ENCODE assay signal across 7 mouse cellular contexts in genomic region chr14:122912812-122913498, GRCm38 (mm10). TPM values are rescaled to one million over a fixed set of nuclear protein-coding genes. Genes with fewer than 3 reads are reported as not detected.
A peak's percentile ranks its signal among the peaks of the same experiment; 100 is the strongest.
DNase-seq lines count a peak whose midpoint lies in the region; ATAC-seq and TF ChIP-seq lines count a peak whose summit lies in the region.

No protein-coding gene starts in this region.

- DNase-seq in adrenal gland, postnatal 10 days, result peak; percentile 82
- peak; percentile 73 for DNase-seq in embryo, embryonic 9.5 days (ENCODE audit: extremely low spot score)
- peak; percentile 48 to 58 for DNase-seq in gastrocnemius, postnatal 4 days (ENCODE audit: low spot score in 2 of 2)
- DNase-seq in limb, embryonic 11.5 days (ENCODE audit: low spot score), result peak; percentile 77

- H3K4me1 ChIP-seq in intestine, embryonic 16.5 days (ENCODE audit: control insufficient read depth, insufficient read depth, low read length), result peaks cover 15% of the 10 kb centered on the region; the same call in 1 of the 2 replicates
- H3K4me1 ChIP-seq in limb, embryonic 11.5 days (ENCODE audit: control insufficient read depth, insufficient read depth, low read length), result no peaks in the 10 kb centered on the region
- H3K4me1 ChIP-seq in midbrain, embryonic 12.5 days, result peaks cover 8% of the 10 kb centered on the region
- H3K4me1 ChIP-seq in small intestine, adult 2 months (ENCODE audit: control insufficient read depth, insufficient read depth, insufficient read length, low read length), result peaks cover 16% of the 10 kb centered on the region; the same call in 1 of the 2 replicates

- no peaks in the 10 kb centered on the region for H3K9me3 ChIP-seq in intestine, embryonic 16.5 days (ENCODE audit: control insufficient read depth, low read length)
- H3K9me3 ChIP-seq in limb, embryonic 11.5 days (ENCODE audit: control insufficient read depth, low read length), result no peaks in the 10 kb centered on the region
- 0 out of 2 replicates have a peak, but pooled peaks cover 3% of the 10 kb centered on the region for H3K9me3 ChIP-seq in midbrain, embryonic 12.5 days

- TF ChIP-seq POLR2A in small intestine, adult 2 months (IDR thresholded peaks at IDR 0.05; ENCODE audit: low read depth, low read length), result peak; percentile 22; the same call in 1 of the 2 replicates

- H3K9ac ChIP-seq in intestine, embryonic 16.5 days (ENCODE audit: low read depth, low read length), result peak overlapping the region; percentile 80
- H3K9ac ChIP-seq in limb, embryonic 11.5 days (ENCODE audit: low read length), result peak overlapping the region; percentile 68
- peak overlapping the region; percentile 62 for H3K9ac ChIP-seq in midbrain, embryonic 12.5 days (replicated peaks)

- peak; percentile 84 for ATAC-seq in intestine, embryonic 16.5 days
- peak; percentile 81 for ATAC-seq in limb, embryonic 11.5 days (ENCODE audit: insufficient number of reproducible peaks, low FRiP score, low TSS enrichment, low read depth)
- ATAC-seq in midbrain, embryonic 12.5 days (ENCODE audit: low FRiP score, low read depth), result peak; percentile 79

- no peaks in the 10 kb centered on the region for H3K36me3 ChIP-seq in intestine, embryonic 16.5 days (ENCODE audit: control insufficient read depth, insufficient read depth, low read length)
- H3K36me3 ChIP-seq in limb, embryonic 11.5 days (ENCODE audit: control insufficient read depth, insufficient read depth, low read length), result no peaks in the 10 kb centered on the region
- 0 out of 2 replicates have a peak, but pooled peaks cover 3% of the 10 kb centered on the region for H3K36me3 ChIP-seq in midbrain, embryonic 12.5 days
- no peaks in the 10 kb centered on the region for H3K36me3 ChIP-seq in small intestine, adult 2 months (ENCODE audit: control insufficient read depth, insufficient read depth, low read length)

- peak overlapping the region; percentile 77 for H3K4me3 ChIP-seq in intestine, embryonic 16.5 days (ENCODE audit: low read length)
- H3K4me3 ChIP-seq in limb, embryonic 11.5 days (ENCODE audit: low read depth, low read length), result peak overlapping the region; percentile 55
- peak overlapping the region; percentile 65 for H3K4me3 ChIP-seq in midbrain, embryonic 12.5 days
- peak overlapping the region; percentile 95 for H3K4me3 ChIP-seq in small intestine, adult 2 months (ENCODE audit: low read depth, low read length)

- H3K27ac ChIP-seq in intestine, embryonic 16.5 days (ENCODE audit: low read length), result peak overlapping the region; percentile 86
- H3K27ac ChIP-seq in limb, embryonic 11.5 days (replicated peaks; ENCODE audit: low read depth, low read length), result no peak overlapping the region
- no peak overlapping the region for H3K27ac ChIP-seq in midbrain, embryonic 12.5 days (replicated peaks)
- peak overlapping the region; percentile 89 for H3K27ac ChIP-seq in small intestine, adult 2 months (ENCODE audit: insufficient read depth, low read depth, low read length)

- WGBS in intestine, embryonic 16.5 days, result under 1% methylated on average over 58 of the region's 58 CpGs
- under 1% methylated on average over 57 of the region's 58 CpGs for WGBS in limb, embryonic 11.5 days
- WGBS in midbrain, embryonic 12.5 days, result under 1% methylated on average over 58 of the region's 58 CpGs
- under 1% methylated on average over 55 of the region's 58 CpGs for WGBS in small intestine, adult 2 months

- TF ChIP-seq CTCF in small intestine, adult 2 months (IDR thresholded peaks at IDR 0.05; ENCODE audit: extremely low read depth, insufficient read length, insufficient replicate concordance, low read depth, low read length), result no peak

- H3K27me3 ChIP-seq in intestine, embryonic 16.5 days (replicated peaks; ENCODE audit: control insufficient read depth, insufficient read depth, low read length), result no peaks in the 10 kb centered on the region
- H3K27me3 ChIP-seq in limb, embryonic 11.5 days (ENCODE audit: control insufficient read depth, insufficient read depth, low read length), result no peaks in the 10 kb centered on the region
- peaks cover 28% of the 10 kb centered on the region for H3K27me3 ChIP-seq in midbrain, embryonic 12.5 days
- no peaks in the 10 kb centered on the region for H3K27me3 ChIP-seq in small intestine, adult 2 months (ENCODE audit: control insufficient read depth, insufficient read depth, low read length)

- peak overlapping the region; percentile 81 for H3K4me2 ChIP-seq in intestine, embryonic 16.5 days (ENCODE audit: low read depth, low read length)
- H3K4me2 ChIP-seq in limb, embryonic 11.5 days (ENCODE audit: low read depth, severe bottlenecking), result peak overlapping the region; percentile 92
- H3K4me2 ChIP-seq in midbrain, embryonic 12.5 days (replicated peaks), result peak overlapping the region; percentile 98

RNA-seq across cellular contexts. Expression of gene Ggact, which starts 0.6 kb away (rescaled TPM):
- total RNA-seq in adrenal gland, postnatal 10 days (2021), result 10 to 100 TPM; 36.5 to 45.0 TPM
- total RNA-seq in gastrocnemius, postnatal 4 days (2021), result 1 to 10 TPM; 7.5 to 9.4 TPM
- polyA plus RNA-seq in intestine, embryonic 16.5 days (2015; fragmentation: Nextera tagmentation; extraction: Ambion mirVana), result 49.1 and 50.4 TPM in 2 replicates
- 8.5 and 10.5 TPM in 2 replicates for polyA plus RNA-seq in limb, embryonic 11.5 days (2014; fragmentation: Nextera tagmentation; extraction: Ambion mirVana)
- 5.1 and 8.4 TPM in 2 replicates for polyA plus RNA-seq in midbrain, embryonic 12.5 days (2016; fragmentation: Nextera tagmentation; extraction: Ambion mirVana)
- 69.8 and 151 TPM in 2 replicates for polyA plus RNA-seq in small intestine, adult 2 months (2012; rRNA removed)

Comparison
In these comparisons a context has a peak if more than half of its experiments do, and no peak if none do; other contexts are left out.
1. H3K27ac ChIP-seq: peak in intestine, embryonic 16.5 days (single experiment) and small intestine, adult 2 months (single experiment); none in limb, embryonic 11.5 days (single experiment) and midbrain, embryonic 12.5 days (single experiment).
2. Peak in every context shown above with its lines, with median percentiles within 50 percentile points of each other: DNase-seq, ATAC-seq, H3K4me2 ChIP-seq, H3K4me3 ChIP-seq and H3K9ac ChIP-seq.